Mouse (Mus musculus) liver, embryonic 14.5 days (tissue): ENCODE data around the gene Duox2. TPM values are rescaled to one million over a fixed set of nuclear protein-coding genes. Genes with fewer than 3 reads are reported as not detected.

Experiments used
- ATAC-seq: fragments of 200-750 bp; cut with Nextera tagmentation; 2 replicates; pipeline ENCODE4 v1.8.0; 2017; ENCODE audit warnings: moderate number of reproducible peaks, mild to moderate bottlenecking, moderate library complexity; ENCODE audit not compliant: insufficient read depth
- DNase-seq, 3 experiments: peaks; one replicate each; pipeline ENCODE4 v3.0.0-alpha.2; 2012 to 2013; ENCODE audit warnings: low read depth in 3 of 3, low spot score in 3 of 3
- H3K27ac ChIP-seq: fragments of 300-500 bp; sonication (generic); 2 replicates; pipeline ENCODE4 v1.5.1; 2014; ENCODE audit warnings: moderate library complexity, mild to moderate bottlenecking, control low read depth, inconsistent platforms
- H3K27me3 ChIP-seq: fragments of 300-500 bp; sonication (generic); 2 replicates; pipeline ENCODE4 v1.6.1; 2014; ENCODE audit warnings: mild to moderate bottlenecking, low read length, moderate library complexity; ENCODE audit not compliant: control insufficient read depth, insufficient read depth
- H3K36me3 ChIP-seq: fragments of 300-500 bp; sonication (generic); replicated peaks from 2 replicates; pipeline ENCODE4 v1.6.1; 2014; ENCODE audit warnings: low read depth; ENCODE audit not compliant: control insufficient read depth, insufficient read depth
- H3K4me1 ChIP-seq, 2 experiments: fragments of 200-500 bp in 1 of 2; fragments of 300-500 bp in 1 of 2; sonication (generic) in 1 of 2; replicated peaks; 2 replicates each; pipeline ENCODE4 v1.6.1; 2012 to 2014; ENCODE audit warnings: antibody characterized with exemption in 1 of 2, inconsistent platforms in 1 of 2, low read length in 1 of 2; ENCODE audit not compliant: control insufficient read depth in 2 of 2, insufficient read depth in 2 of 2
- H3K4me2 ChIP-seq: fragments of 300-500 bp; sonication (generic); 2 replicates; pipeline ENCODE4 v1.6.1; 2014; ENCODE audit warnings: low read depth, mild to moderate bottlenecking, control low read depth, moderate library complexity
- H3K4me3 ChIP-seq, 2 experiments: fragments of 200-500 bp in 1 of 2; fragments of 300-500 bp in 1 of 2; sonication (generic) in 1 of 2; 2 replicates each; pipeline ENCODE4 v1.5.1; 2012 to 2014; ENCODE audit warnings: low read depth in 2 of 2, low read length in 2 of 2, mild to moderate bottlenecking in 2 of 2, control low read depth in 1 of 2, inconsistent platforms in 1 of 2, moderate library complexity in 1 of 2; ENCODE audit not compliant: insufficient read depth in 1 of 2
- H3K9ac ChIP-seq: fragments of 300-500 bp; sonication (generic); replicated peaks from 2 replicates; pipeline ENCODE4 v1.6.1; 2014; ENCODE audit warnings: mild to moderate bottlenecking, control low read depth, moderate library complexity
- H3K9me3 ChIP-seq: fragments of 300-500 bp; sonication (generic); 2 replicates; pipeline ENCODE4 v1.6.1; 2016; ENCODE audit warnings: low read length, mixed read lengths; ENCODE audit not compliant: control insufficient read depth
- CTCF ChIP-seq: IDR thresholded peaks from 2 replicates; pipeline ENCODE4 v1.5.1; 2016; ENCODE audit warnings: antibody characterized with exemption, low read depth, control low read depth
- EP300 ChIP-seq: IDR thresholded peaks from 2 replicates; pipeline ENCODE4 v1.6.1; 2016; ENCODE audit warnings: antibody characterized with exemption, low read depth
- WGBS: fragments of 180-500 bp; shearing (Covaris S2); extraction: QIAGEN DNeasy Blood & Tissue Kit; methylation state at CpG from one replicate; pipeline ENCODE4 v1.1.7; 2014; ENCODE audit not compliant: insufficient replicate concordance; 5-methylcytosine and 5-hydroxymethylcytosine counted together
- polyA plus RNA-seq, 2 experiments: library from polyadenylated mRNA; depleted of rRNA in 1 of 2; stranded (reverse) in 1 of 2; unstranded in 1 of 2; fragments of >200 nt; fragmentation: Nextera tagmentation in 1 of 2; extraction: Ambion mirVana in 1 of 2; gene quantifications; 2 replicates each; pipeline versions ENCODE4 v1.2.1 to v1.2.3; 2012 to 2014

The Duox2 gene
- polyA plus RNA-seq, 2 experiments = not detected

DNA sequence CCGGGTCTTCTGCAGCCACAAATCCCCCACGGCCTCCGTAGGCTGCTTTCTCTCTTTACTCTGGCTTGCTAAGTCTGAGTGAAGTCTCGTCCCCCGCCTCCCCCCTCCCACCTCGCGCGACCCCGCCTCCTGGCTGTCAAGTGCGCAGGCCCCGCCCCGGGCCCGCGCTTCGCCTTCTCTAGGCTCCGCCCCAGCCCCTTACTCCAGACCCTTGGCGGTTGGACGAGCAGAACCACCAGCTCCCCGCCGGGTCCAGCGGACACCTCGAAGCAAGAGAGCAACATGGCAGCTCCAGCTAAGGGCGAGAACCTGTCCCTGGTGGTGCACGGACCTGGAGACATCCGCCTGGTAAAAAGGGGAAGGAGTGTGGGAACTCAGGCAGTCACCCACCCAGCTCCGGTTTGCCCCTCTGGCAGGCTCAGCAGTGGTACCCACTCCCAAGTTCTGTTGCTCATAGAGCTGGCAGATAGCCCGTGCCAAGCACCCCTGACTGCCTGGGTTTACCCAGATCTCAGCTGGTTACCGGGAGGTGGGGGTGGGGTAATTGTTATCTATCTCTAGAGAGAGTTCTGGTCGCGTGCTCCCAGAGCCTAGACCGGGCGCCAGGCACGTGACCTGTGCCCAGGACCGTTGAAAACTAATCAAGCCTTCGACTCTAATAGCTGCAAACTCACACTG lies 63.5 kb downstream of the Duox2 start, which contains the start of gene Sord:
TSS of gene Sord (plus strand) at position 139 of the 678 bp plus-strand sequence.
- Histone ChIP-seq H3K9me3 (no peaks in the 10 kb centered on the region), H3K27me3 (no peaks in the 10 kb centered on the region), H3K27ac (peak within 1 kb of the TSS; percentile 82), H3K4me2 (peak within 1 kb of the TSS; percentile 94), H3K4me3 (peak within 1 kb of the TSS; percentile 81), H3K4me1 (peaks cover 17 to 37% of the 10 kb centered on the region in 2 experiments), H3K36me3 (no peaks in the 10 kb centered on the region), H3K9ac (peak within 1 kb of the TSS; percentile 85)
- TF ChIP-seq EP300 = peak; percentile 29; the same call in 1 of the 2 replicates
- TF ChIP-seq CTCF = no peak
- WGBS = under 1% methylated on average over 35 of the region's 35 CpGs
- DNase-seq = peak; percentile 67 to 73 (median 68)
- peak; percentile 94 for ATAC-seq

DNA sequence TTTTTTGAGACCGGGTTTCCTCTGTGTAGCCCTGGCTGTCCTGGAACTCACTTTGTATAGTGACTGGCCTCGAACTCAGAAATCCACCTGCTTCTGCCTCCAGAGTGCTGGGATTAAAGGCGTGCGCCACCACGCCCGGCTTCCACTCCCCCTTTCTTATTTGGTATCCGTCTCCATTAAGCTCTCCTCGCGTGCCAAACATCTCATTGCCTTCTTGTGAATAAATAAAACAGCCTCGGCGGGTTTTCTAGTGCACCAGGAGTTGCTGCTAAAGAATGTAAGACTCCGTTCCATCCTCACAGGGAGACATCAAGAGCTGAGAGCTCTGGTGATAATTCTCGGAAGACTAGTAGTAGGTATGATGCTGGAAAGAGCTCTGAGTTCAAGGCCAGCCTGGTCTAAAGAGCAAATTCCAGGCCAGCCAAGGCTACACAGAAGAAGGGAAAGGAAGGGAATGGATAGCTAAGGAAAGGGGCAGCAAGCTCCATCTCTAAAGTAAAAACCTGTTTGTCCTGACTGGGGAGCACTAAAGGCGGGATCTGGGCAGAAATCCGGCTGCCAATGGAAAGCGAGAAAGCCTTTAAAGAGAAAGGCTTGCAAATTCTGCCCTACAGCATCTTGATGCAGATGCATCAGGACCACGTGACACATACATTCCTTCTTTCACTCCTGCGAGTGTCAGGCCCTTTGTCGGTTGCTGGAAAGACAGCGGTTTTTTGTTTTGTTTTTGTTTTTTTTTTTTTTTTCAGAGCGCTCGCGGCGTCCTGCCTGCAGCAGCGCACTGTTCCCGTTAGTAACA lies 64.3 kb downstream of the Duox2 start:
- H3K36me3 ChIP-seq = no peaks in the 10 kb centered on the region
- H3K9me3 ChIP-seq = no peaks in the 10 kb centered on the region
- peak in 2 of 3 experiments; percentile 36 to 48 for DNase-seq
- H3K9ac ChIP-seq = peak overlapping the region; percentile 85
- no peak for TF ChIP-seq CTCF
- no peak for TF ChIP-seq EP300
- no peaks in the 10 kb centered on the region for H3K27me3 ChIP-seq
- 7% methylated on average over 26 of the region's 26 CpGs for WGBS
- H3K4me2 ChIP-seq = peak overlapping the region; percentile 94
- peak overlapping the region; percentile 82 for H3K27ac ChIP-seq
- peak; percentile 13; the same call in 1 of the 2 replicates for ATAC-seq
- H3K4me3 ChIP-seq = peak overlapping the region; percentile 81
- peaks cover 18 to 31% of the 10 kb centered on the region in 2 experiments for H3K4me1 ChIP-seq

DNA sequence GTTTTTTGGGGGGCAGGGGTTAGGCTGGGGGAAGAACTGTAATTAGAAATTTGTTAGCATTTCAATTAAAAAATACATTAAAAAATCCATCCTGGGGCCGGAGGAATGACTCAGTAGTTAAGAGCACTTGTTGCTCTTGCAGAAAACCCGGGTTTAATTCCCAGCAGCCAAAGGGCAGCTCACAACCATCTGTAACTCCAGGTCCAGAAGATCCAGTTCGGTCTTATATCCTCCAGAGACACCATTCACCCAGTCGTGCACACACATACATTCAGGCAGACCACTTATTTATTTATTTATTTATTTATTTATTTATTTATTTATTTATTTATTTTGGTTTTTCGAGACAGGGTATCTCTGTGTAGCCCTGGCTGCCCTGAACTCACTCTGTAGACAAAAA lies 64.9 kb downstream of the Duox2 start:
- peak overlapping the region; percentile 94; the same call in 1 of the 2 replicates for H3K4me2 ChIP-seq
- H3K4me1 ChIP-seq = peaks cover 18 to 33% of the 10 kb centered on the region in 2 experiments
- H3K9me3 ChIP-seq = no peaks in the 10 kb centered on the region
- WGBS = 45% methylated on average over 5 of the region's 5 CpGs
- 0 out of 4 replicates have a peak overlapping the region, but pooled peaks of 1 of the 2 experiments have one; percentile 81 for H3K4me3 ChIP-seq
- no peak for TF ChIP-seq CTCF
- TF ChIP-seq EP300 = no peak
- no peaks in the 10 kb centered on the region for H3K36me3 ChIP-seq
- H3K9ac ChIP-seq = no peak overlapping the region
- ATAC-seq (no peak), DNase-seq (no peak)
- no peak overlapping the region for H3K27ac ChIP-seq
- no peaks in the 10 kb centered on the region for H3K27me3 ChIP-seq

DNA sequence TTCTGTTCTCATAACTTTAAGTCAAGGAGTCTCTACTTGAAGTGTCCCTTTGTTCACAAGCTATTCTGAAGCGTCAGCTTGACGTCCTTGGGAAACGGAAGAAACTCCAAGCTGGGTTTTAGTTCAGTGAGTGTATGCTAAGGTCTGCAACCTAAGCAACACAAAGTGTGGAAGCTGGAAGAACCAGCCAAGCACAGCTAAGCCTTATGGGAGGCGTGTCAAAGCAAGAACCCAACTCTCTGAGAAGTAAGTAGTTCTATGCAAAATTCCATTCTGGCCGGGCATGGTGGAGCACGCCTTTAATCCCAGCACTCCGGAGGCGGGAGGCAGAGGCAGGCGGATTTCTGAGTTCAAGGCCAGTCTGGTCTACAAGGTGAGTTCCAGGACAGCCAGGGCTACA lies 66.6 kb downstream of the Duox2 start:
- 80% methylated on average over 9 of the region's 9 CpGs for WGBS

DNA sequence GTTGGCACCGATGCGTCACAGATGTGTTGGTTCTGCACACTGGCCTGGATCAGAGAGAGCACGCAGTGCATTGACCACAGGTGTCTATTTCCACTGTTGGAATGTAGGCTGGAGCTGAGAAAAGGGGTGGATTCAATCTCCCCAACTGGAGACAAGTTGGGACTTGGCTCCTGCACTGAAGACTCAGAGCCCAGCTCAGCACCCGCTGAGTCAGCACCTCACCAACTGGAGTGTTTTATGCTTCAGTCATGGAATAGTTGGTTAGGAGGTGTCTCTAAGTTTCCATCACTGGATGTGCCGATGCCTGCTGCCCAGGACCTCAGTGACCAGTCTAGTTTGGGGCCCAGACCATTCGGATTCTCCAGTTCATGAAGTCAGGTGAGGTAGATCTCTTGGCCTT lies 67.9 kb downstream of the Duox2 start:
- H3K4me2 ChIP-seq = no peak overlapping the region
- peaks cover 17 to 30% of the 10 kb centered on the region in 2 experiments for H3K4me1 ChIP-seq
- DNase-seq = no peak
- no peaks in the 10 kb centered on the region for H3K27me3 ChIP-seq
- H3K9me3 ChIP-seq = no peaks in the 10 kb centered on the region
- no peak overlapping the region for H3K9ac ChIP-seq
- TF ChIP-seq CTCF (no peak), EP300 (no peak)
- no peaks in the 10 kb centered on the region for H3K36me3 ChIP-seq
- WGBS = 76% methylated on average over 6 of the region's 6 CpGs
- no peak for ATAC-seq
- no peak overlapping the region for H3K4me3 ChIP-seq
- H3K27ac ChIP-seq = no peak overlapping the region

More for the DNA sequence above, 66.6 kb downstream of the Duox2 start:
- Histone ChIP-seq H3K36me3 (no peaks in the 10 kb centered on the region), H3K27me3 (no peaks in the 10 kb centered on the region), H3K4me1 (peaks cover 21 to 35% of the 10 kb centered on the region in 2 experiments), H3K27ac (no peak overlapping the region), H3K4me3 (no peak overlapping the region), H3K9ac (no peak overlapping the region), H3K4me2 (no peak overlapping the region), H3K9me3 (no peaks in the 10 kb centered on the region)
- no peak for DNase-seq
- TF ChIP-seq CTCF (no peak), EP300 (no peak)
- no peak for ATAC-seq

Other genes with a start within 250 kb of the Duox2 start
- gene Spg11, start 180.1 kb downstream of the Duox2 start, polyA plus RNA-seq (2012; rRNA removed) = 2.4 and 2.5 TPM in 2 replicates
- 3.4 and 3.9 TPM in 2 replicates for gene Spg11, start 180.1 kb downstream of the Duox2 start, polyA plus RNA-seq (2014; fragmentation: Nextera tagmentation; extraction: Ambion mirVana)
- 156 and 227 TPM in 2 replicates for gene B2m, start 150.8 kb downstream of the Duox2 start, polyA plus RNA-seq (2012; rRNA removed)
- 413 and 419 TPM in 2 replicates for gene B2m, start 150.8 kb downstream of the Duox2 start, polyA plus RNA-seq (2014; fragmentation: Nextera tagmentation; extraction: Ambion mirVana)
- 0.08 TPM in 1 of 2 replicates, not detected in the other for gene Trim69, start 137.7 kb downstream of the Duox2 start, polyA plus RNA-seq (2012; rRNA removed)
- gene Trim69, start 137.7 kb downstream of the Duox2 start, polyA plus RNA-seq (2014; fragmentation: Nextera tagmentation; extraction: Ambion mirVana) = not detected in 2 replicates
- gene Patl2, start 112.3 kb downstream of the Duox2 start, polyA plus RNA-seq (2012; rRNA removed) = 0.01 and 0.04 TPM in 2 replicates
- 0.11 TPM in 1 of 2 replicates, not detected in the other for gene Patl2, start 112.3 kb downstream of the Duox2 start, polyA plus RNA-seq (2014; fragmentation: Nextera tagmentation; extraction: Ambion mirVana)
- not detected in 2 replicates for gene Terb2, start 112.2 kb downstream of the Duox2 start, polyA plus RNA-seq (2012; rRNA removed)
- gene Terb2, start 112.2 kb downstream of the Duox2 start, polyA plus RNA-seq (2014; fragmentation: Nextera tagmentation; extraction: Ambion mirVana) = not detected in 2 replicates
- gene Sord, start 63.7 kb downstream of the Duox2 start, polyA plus RNA-seq (2012; rRNA removed) = 47.6 and 68.4 TPM in 2 replicates
- 146 and 160 TPM in 2 replicates for gene Sord, start 63.7 kb downstream of the Duox2 start, polyA plus RNA-seq (2014; fragmentation: Nextera tagmentation; extraction: Ambion mirVana)
- not detected in 2 replicates for gene Duoxa2, start 451 bp upstream of the Duox2 start, polyA plus RNA-seq (2012; rRNA removed)
- not detected in 2 replicates for gene Duoxa2, start 451 bp upstream of the Duox2 start, polyA plus RNA-seq (2014; fragmentation: Nextera tagmentation; extraction: Ambion mirVana)
- gene Duoxa1, start 15.3 kb upstream of the Duox2 start, polyA plus RNA-seq (2012; rRNA removed) = not detected in 2 replicates
- not detected in 2 replicates for gene Duoxa1, start 15.3 kb upstream of the Duox2 start, polyA plus RNA-seq (2014; fragmentation: Nextera tagmentation; extraction: Ambion mirVana)
- not detected in 2 replicates for gene Duox1, start 17.2 kb upstream of the Duox2 start, polyA plus RNA-seq (2012; rRNA removed)
- not detected in 2 replicates for gene Duox1, start 17.2 kb upstream of the Duox2 start, polyA plus RNA-seq (2014; fragmentation: Nextera tagmentation; extraction: Ambion mirVana)
- gene Shf, start 70.7 kb upstream of the Duox2 start, polyA plus RNA-seq (2012; rRNA removed) = 4.4 and 7.1 TPM in 2 replicates
- gene Shf, start 70.7 kb upstream of the Duox2 start, polyA plus RNA-seq (2014; fragmentation: Nextera tagmentation; extraction: Ambion mirVana) = 1.6 and 1.8 TPM in 2 replicates
- 0.31 and 0.45 TPM in 2 replicates for gene Slc28a2, start 128.0 kb upstream of the Duox2 start, polyA plus RNA-seq (2012; rRNA removed)
- 0.77 and 0.86 TPM in 2 replicates for gene Slc28a2, start 128.0 kb upstream of the Duox2 start, polyA plus RNA-seq (2014; fragmentation: Nextera tagmentation; extraction: Ambion mirVana)
- gene Gm14085, start 186.5 kb upstream of the Duox2 start, polyA plus RNA-seq (2012; rRNA removed) = not detected in 2 replicates
- gene Gm14085, start 186.5 kb upstream of the Duox2 start, polyA plus RNA-seq (2014; fragmentation: Nextera tagmentation; extraction: Ambion mirVana) = not detected in 2 replicates